Mouse (Mus musculus): ENCODE results near the gene Hoxc6.

Hoxc6 gene

GRCm38 (mm10) chr15:102967511-102968397, 30.3 kb upstream of the Hoxc6 start:
- DNase-seq (ENCODE audit: low spot score) = no peak

GRCm38 (mm10) chr15:102969296-102969695, 28.8 kb upstream of the Hoxc6 start:
- DNase-seq (ENCODE audit: low spot score) = no peak

- no peak for DNase-seq (ENCODE audit: low spot score)
Measured at GRCm38 (mm10) chr15:102970740-102971139, 27.3 kb upstream of the Hoxc6 start.

- DNase-seq (ENCODE audit: low spot score) = no peak
Measured at GRCm38 (mm10) chr15:102972254-102972653, 25.8 kb upstream of the Hoxc6 start.

- no peak for DNase-seq (ENCODE audit: low spot score)
Measured at GRCm38 (mm10) chr15:102972753-102973152, 25.3 kb upstream of the Hoxc6 start.

- no peak for DNase-seq (ENCODE audit: low spot score)
Measured at GRCm38 (mm10) chr15:102975034-102975433, 23.0 kb upstream of the Hoxc6 start.

GRCm38 (mm10) chr15:102975688-102976111, 22.4 kb upstream of the Hoxc6 start:
- no peak for DNase-seq (ENCODE audit: low spot score)

- no peak for DNase-seq (ENCODE audit: low spot score)
Measured at GRCm38 (mm10) chr15:102976171-102976570, 21.9 kb upstream of the Hoxc6 start, which contains the start of gene Hoxc9. Hoxc9 (plus strand) TSS chr15:102976439.

GRCm38 (mm10) chr15:102976631-102977422, 21.2 kb upstream of the Hoxc6 start:
- peak; percentile 46 for DNase-seq (ENCODE audit: low spot score)

GRCm38 (mm10) chr15:102977423-102977974, 20.6 kb upstream of the Hoxc6 start:
- DNase-seq (ENCODE audit: low spot score) = no peak

- no peak for DNase-seq (ENCODE audit: low spot score)
Measured at GRCm38 (mm10) chr15:102978615-102979515, 19.2 kb upstream of the Hoxc6 start.

- DNase-seq (ENCODE audit: low spot score) = no peak
Measured at GRCm38 (mm10) chr15:102979936-102980335, 18.1 kb upstream of the Hoxc6 start.

- no peak for DNase-seq (ENCODE audit: low spot score)
Measured at GRCm38 (mm10) chr15:102980352-102980751, 17.7 kb upstream of the Hoxc6 start.

GRCm38 (mm10) chr15:102980912-102981311, 17.1 kb upstream of the Hoxc6 start:
- no peak for DNase-seq (ENCODE audit: low spot score)

GRCm38 (mm10) chr15:102981379-102982288, 16.4 kb upstream of the Hoxc6 start:
- no peak for DNase-seq (ENCODE audit: low spot score)

- DNase-seq (ENCODE audit: low spot score) = no peak
Measured at GRCm38 (mm10) chr15:102983716-102984115, 14.3 kb upstream of the Hoxc6 start.

GRCm38 (mm10) chr15:102984521-102984920, 13.5 kb upstream of the Hoxc6 start:
- DNase-seq (ENCODE audit: low spot score) = no peak

- DNase-seq (ENCODE audit: low spot score) = no peak
Measured at GRCm38 (mm10) chr15:102984925-102985324, 13.1 kb upstream of the Hoxc6 start.

GRCm38 (mm10) chr15:102987124-102987833, 10.8 kb upstream of the Hoxc6 start:
- DNase-seq (ENCODE audit: low spot score) = peak; percentile 66

GRCm38 (mm10) chr15:102988078-102988477, 10.0 kb upstream of the Hoxc6 start:
- DNase-seq (ENCODE audit: low spot score) = no peak
